Mouse (Mus musculus): ENCODE measurements around the gene Sult4a1.

Sult4a1 gene

GRCm38 (mm10) chr15:84037067-84037466 lies 68.5 kb downstream of the Sult4a1 start:
- no peak for DNase-seq (ENCODE audit: low spot score)

Data from left cerebral cortex, adult 11 months (tissue).